Mouse (Mus musculus): ENCODE results near the gene Tspyl2.
"Not testable (repeated sequence)": the region's sequence is repeated elsewhere in the genome, so short reads cannot be mapped to it uniquely, and the experiment has no call there.

The Tspyl2 gene

DNA sequence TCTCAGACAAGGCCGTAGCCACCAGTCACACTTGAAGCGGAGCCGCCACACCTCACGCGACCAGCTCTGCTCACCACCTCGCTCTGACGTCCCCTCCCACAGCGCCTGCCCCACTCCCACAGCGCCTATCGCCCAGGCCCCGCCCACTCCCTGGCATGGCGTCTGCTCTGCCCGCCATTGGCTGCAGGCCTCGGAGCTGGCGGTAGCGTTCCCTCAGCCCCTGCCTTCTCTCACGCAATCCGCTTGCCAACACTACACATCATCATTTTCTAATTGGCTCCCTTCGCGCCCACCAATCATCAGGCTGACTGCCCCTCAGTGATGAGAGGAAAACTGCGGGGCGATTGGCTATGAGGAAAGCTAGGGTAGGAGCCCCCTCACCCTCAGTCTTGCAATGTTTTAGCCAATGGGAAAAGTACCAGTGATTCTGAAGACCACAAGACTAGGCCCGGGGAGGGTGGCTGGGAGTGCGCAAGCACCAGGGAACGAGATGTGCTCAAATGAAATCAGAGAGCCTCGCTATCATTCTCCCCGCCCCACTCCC, at the start of gene Tspyl2:
Gene Tspyl2, minus strand, starts transcription at position 68 of the 544 bp plus-strand sequence.
- peak; percentile 78 for DNase-seq (ENCODE audit: low spot score)

DNA sequence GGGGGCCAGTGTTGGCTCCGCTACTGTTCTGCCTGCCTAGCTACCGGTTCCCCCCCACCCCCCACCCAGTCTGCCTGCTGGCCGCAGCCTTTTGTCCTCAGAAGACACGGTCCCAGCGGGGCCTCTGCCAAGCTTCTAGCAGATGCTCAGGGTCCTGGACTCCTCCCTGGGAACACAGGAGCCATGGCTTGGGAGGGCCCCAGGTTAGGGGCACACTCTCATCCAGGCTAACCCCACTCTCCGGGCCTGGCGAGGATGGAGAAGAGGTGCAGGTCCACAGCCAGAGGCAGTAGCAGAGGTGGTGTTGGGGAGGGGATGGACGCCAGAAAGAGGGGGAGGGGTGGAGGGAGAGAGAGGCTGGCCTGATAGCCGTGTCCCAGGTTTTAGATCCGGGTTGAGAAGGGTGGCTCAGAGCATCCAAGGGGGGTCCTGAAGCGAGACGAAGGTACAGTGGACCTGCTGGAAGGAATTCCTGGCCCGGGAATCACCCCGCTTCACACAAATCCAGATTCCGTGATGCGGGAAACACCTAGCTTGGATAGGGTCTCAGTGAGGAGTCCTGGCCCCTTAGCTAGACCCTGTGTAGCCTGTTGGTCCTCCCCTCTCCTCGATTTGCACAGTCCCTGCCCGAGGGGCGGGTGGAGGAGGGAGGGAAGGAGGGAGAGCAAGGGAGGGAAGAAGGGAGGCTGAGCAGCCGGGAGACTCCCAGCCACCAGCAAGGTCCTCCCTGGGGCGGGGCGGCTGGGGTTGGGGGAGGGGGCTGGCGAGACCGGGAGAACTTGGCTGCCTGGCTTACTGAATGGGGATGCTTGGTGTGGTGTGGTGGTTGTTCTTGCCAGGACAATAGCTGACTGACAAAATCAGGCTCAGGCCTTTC, 26.4 kb upstream of the Tspyl2 start, which contains the start of gene Gpr173:
Gene Gpr173, minus strand, starts transcription at position 308 of the 877 bp plus-strand sequence.
- DNase-seq (ENCODE audit: low spot score) = no peak

GRCm38 (mm10) chrX:152368054-152368396, 25.8 kb upstream of the Tspyl2 start:
- DNase-seq (ENCODE audit: low spot score) = no peak

DNA sequence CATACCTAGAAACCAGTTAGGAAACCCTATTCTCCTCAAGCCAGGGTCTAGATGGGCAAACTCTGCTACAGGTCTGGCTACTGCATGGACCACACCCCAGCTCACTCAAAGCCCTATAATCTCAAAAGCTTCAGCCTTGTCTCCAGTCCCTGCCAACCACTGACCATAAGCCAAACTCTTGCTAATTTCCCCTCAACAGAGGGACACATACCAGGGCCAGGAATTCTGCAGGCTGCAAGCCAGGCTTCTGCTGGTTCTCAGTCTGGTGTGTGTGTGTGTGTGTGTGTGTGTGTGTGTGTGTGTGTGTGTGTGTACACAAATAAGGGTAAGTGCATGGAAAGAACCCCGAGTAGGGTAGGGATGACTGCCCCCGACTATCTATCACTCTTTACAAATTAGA, 24.2 kb upstream of the Tspyl2 start:
- no peak for DNase-seq (ENCODE audit: low spot score)

DNA sequence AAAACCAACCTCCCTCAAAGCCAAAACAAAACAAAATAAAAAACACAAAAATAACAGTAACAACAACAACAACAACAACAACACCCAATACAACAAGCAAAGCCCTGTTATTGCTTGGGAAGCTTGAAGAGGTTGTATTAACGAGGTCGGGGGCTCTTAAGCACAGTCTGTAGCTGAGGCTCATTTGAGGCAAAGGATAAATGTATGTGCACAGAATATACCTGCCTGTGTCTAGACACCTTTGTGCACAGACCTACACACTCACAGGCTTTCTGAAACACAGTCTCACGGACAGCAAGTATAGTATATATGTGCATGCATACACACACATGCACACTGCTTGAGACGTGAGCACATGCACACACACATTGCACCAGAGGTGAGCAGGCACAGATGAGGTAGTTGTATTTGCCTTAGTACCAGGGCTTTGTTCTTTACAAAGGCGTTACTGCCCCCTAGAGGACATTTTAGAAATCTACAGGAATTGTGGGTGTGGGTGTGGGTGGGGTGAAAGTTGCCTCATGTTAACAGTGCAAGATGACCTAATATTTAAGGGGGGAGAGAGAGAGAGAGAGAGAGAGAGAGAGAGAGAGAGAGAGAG, 10.4 kb upstream of the Tspyl2 start:
- peak; percentile 7 for DNase-seq (ENCODE audit: low spot score)

DNA sequence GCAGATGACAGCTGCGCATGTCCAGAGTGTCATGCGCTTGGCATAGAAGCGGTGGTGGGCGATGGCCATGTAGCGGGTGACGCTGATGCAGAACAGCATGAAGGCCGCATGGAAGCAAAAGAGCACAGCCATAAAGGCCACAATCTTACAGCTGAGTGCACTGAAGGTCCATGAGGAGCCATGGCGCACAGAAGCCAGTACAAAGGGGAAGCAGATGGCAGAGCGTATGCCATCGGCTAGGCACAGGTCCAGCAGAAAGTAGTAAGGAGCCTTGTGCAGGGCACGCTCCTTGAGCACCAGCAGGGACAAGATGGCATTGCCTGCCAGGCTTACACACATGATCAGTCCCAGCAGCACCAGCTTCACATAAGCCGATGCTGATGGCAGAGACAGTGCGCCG, 4.8 kb upstream of the Tspyl2 start:
- DNase-seq (ENCODE audit: low spot score) = no peak

DNA sequence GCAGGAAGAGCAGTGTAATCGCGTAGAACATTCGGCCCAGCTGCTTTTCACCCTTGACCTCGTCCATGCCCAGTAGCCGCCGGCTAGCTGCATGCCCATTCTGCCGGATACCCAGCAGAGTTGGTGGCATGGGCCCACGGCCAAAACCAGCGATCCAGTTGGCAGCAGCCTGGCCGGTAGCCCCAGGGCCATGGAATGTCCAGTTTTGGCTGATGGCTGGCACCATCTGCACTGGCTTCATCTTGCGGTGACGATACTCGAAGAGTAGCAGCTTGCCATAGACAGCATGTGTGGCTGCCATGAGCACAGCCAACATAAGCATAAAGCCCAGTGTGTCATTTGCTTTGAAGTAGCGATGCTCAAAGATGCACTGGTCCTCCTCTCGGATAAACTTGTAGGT, 4.4 kb upstream of the Tspyl2 start:
- DNase-seq (ENCODE audit: low spot score) = no peak

DNA sequence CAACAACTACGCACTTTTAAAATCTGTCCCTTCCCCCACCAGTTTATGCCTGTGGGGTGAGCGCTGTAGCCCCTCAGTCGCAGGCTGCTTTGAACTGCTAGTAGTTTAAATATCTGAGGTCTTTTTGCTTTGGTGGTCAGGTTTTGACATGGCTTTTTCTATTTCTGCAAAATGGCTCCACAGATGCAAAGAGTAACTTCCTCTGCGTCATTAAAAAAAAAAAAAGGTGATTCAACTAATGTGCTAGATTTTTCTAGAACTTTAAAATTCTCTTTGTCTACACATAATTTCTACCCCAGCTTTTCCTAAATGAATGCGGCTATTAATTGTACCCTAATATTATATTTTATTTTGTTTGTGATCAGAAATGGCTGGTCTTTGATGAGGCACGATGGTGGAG, 678 bp upstream of the Tspyl2 start:
- DNase-seq (ENCODE audit: low spot score) = no peak

GRCm38 (mm10) chrX:152341496-152341895, 729 bp downstream of the Tspyl2 start:
- no peak for DNase-seq (ENCODE audit: low spot score)

DNA sequence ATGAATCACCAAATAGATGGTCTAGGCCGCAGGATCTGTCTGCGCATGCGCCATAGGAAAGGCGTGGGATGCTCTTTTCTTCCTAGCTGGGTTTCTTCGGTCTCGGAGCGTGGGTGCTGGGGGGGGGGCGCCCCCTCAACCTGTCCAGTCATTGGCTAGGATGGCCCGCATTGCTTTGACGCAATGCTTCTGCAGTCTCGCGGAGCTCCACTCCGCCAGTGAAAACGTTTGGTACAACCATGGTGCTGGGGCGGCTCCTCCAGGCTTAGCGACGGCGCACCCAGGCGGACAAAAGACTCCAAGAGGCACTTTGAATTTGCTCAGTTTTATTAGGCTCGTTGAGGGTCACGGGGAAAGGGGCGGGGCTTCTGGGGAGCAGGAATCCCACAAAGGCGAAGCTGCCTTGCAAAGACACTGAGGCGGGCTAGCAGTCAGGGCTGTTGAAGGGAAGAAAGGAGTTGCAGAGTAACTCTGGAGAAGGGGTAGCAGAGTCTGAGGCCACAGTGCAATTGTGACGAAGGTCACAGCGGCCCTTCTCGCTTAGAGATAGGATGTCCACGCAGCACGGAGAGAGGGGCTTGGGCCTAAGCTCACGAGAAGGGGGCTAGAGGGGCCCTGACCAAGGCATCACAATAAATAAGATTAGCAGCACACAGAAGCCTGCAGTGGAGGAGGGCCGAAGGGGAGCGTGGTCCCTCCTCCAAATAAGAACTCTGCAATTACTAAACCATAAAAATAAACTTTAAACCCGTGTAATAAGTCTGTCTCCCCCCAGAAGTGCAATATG, 5.5 kb downstream of the Tspyl2 start:
- peak; percentile 54 for DNase-seq (ENCODE audit: low spot score)

- not testable (repeated sequence) for DNase-seq (ENCODE audit: low spot score)
Observed at GRCm38 (mm10) chrX:152336123-152336522, 6.1 kb downstream of the Tspyl2 start.

DNA sequence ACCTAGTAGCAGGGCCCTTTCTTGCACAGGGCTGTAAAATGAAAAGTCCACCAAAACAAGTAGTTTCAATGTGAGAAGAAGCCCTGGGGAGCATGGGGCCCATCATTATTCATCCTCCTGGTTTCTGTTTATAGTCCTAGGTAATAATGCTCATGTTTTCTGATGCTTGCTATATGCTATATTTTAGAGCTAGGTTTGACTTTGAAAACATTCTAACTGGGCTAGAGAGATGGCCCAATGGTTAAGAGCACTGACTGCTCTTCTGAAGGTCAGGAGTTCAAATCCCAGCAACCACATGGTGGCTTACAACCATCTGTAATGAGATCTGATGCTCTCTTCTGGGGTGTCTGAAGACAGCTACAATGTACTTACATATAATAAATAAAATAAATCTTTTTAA, 12.8 kb downstream of the Tspyl2 start:
- DNase-seq (ENCODE audit: low spot score) = not testable (repeated sequence)

DNA sequence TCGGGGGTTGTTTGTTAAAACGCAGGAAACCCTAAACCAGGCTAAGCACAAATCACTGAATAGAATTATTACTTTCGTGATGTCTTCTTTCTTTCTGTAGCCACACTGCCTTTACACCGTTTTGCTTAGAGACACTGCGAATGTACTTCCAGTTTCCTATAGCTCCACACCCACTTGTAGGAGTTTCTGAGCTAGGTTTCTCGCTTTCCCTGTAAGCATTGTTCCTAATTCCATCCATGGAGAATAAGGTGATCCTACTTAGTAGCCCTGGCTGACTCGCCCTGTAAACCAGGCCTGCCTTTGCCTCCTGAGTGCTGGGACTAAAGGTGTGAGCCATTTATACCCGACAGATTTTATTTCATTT, 14.6 kb downstream of the Tspyl2 start:
- DNase-seq (ENCODE audit: low spot score) = no peak

GRCm38 (mm10) chrX:152326996-152327688, 15.1 kb downstream of the Tspyl2 start, which contains the start of gene Kantr:
Gene Kantr (minus strand): TSS chrX:152327495.
- peak; percentile 66 for DNase-seq (ENCODE audit: low spot score)

- DNase-seq (ENCODE audit: low spot score) = peak; percentile 10
Observed at GRCm38 (mm10) chrX:152323584-152323983, 18.6 kb downstream of the Tspyl2 start.

DNA sequence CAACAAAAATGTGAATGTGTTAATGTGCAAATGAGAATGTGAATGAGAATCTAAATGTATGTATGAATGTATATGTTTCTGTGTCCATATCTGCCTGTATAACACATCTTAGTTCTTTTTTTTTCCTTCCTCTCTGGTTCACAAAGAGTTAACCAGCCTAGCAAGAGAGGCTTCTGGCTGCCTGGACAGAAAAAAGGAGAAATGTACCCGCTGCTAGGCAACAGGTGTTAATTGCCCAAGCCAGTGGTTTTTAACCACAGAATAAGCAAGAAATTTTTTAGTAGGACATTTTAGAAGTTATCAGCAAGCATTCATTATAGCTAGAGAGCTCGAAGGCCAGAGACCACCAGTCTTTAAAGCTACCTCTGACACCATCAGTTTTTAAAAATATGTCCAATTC, 19.4 kb downstream of the Tspyl2 start:
- DNase-seq (ENCODE audit: low spot score) = no peak

GRCm38 (mm10) chrX:152320535-152320934, 21.7 kb downstream of the Tspyl2 start:
- DNase-seq (ENCODE audit: low spot score) = no peak

DNA sequence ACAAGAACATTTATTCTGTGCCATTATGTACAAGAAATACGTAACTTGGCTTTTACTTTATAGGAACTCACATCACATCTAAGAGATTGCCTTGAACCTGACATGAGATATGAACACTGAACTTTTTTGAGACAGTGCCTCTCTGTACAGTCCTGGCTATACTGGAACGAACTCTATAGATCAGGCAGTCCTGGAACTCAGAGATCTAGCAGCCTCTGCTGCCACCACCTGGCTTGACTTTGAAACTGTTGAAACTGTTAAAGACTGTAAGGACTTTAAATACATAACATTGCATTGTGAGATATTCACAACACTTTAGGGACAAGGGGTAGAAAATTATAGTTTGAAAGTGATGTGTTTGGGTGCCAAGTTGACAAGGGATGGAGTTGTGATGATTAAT, 34.3 kb downstream of the Tspyl2 start:
- DNase-seq (ENCODE audit: low spot score) = peak; percentile 43

DNA sequence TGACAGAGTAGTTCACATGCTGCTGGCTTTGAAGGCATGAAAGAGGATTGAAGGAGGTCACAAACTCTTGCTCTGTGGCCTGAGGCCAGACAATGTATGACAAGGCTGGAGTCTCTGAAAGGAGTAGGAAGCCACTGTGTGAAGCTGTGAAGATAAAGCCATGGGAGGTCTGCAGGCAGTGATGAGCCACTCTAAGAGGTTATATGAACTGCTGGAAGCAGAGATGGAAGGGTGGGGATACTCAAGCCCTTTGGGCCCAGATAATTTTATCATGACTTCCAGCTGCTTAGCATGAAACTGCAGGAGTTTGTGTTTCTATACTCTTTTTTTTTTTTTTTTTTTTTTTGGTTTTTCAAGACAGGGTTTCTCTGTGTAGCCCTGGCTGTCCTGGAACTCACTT, 34.9 kb downstream of the Tspyl2 start:
- peak; percentile 40 for DNase-seq (ENCODE audit: low spot score)

DNA sequence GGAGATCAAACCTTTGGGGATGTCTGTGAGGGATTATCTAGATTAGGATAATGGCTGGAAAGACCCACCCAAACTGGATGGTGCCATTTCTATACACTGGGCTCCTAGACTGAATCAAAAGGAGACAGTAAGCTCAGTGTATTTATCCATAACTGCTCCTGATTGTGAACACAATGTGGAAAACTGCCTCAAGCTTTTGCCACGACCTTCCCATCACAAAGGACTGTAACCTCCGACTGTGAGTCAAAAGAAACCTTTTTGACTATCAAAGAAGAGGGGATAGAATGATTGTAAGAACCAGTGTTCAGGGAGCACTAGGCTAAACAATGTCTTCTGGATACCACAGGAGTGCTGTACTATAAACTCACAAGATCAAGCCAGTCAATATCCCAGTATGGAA, 36.0 kb downstream of the Tspyl2 start:
- DNase-seq (ENCODE audit: low spot score) = no peak

DNA sequence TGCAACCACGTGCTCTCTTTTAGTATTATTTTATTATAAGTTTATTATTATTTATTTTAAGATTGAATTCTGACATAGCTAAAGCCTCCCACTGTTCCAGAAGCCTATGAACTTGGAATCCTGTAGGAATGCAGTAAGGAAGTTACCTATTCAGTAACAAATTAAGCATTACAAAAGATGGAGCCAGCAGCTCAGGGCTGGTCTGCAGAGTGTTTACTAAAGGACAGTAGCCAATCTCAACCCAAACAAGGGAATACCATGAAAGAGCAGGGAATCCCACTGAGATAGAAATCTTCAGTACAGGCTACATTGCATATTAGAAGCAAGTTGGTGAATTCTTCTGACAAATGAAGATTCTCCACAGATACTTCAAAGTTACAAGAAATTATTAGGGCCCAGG, 55.2 kb downstream of the Tspyl2 start:
- not testable (repeated sequence) for DNase-seq (ENCODE audit: low spot score)

Data from spleen, adult 12 weeks (tissue).